Mouse (Mus musculus) heart, embryonic 15.5 days (tissue): ENCODE data around the gene Nrbp1. TPM values are rescaled to one million over a fixed set of nuclear protein-coding genes. Genes with fewer than 3 reads are reported as not detected.
A peak's percentile ranks its signal among the peaks of the same experiment; 100 is the strongest.

ENCODE experiments used
- ATAC-seq: fragments of 200-750 bp; cut with Nextera tagmentation; replicated peaks from 2 replicates; pipeline ENCODE4 v1.8.0; 2017; ENCODE audit warnings: low read depth, moderate TSS enrichment; ENCODE audit not compliant: insufficient number of reproducible peaks, insufficient read depth, low FRiP score
- H3K27ac ChIP-seq: fragments of 300-500 bp; sonication (generic); 2 replicates; pipeline ENCODE4 v1.5.1; 2015; ENCODE audit warnings: mild to moderate bottlenecking, inconsistent platforms
- H3K27me3 ChIP-seq: fragments of 300-500 bp; sonication (generic); 2 replicates; pipeline ENCODE4 v1.6.1; 2015; ENCODE audit warnings: inconsistent platforms
- H3K36me3 ChIP-seq: fragments of 300-500 bp; sonication (generic); 2 replicates; pipeline ENCODE4 v1.6.1; 2015; ENCODE audit warnings: mild to moderate bottlenecking, inconsistent platforms
- H3K4me1 ChIP-seq: fragments of 300-500 bp; sonication (generic); replicated peaks from 2 replicates; pipeline ENCODE4 v1.6.1; 2015; ENCODE audit warnings: inconsistent platforms
- H3K4me2 ChIP-seq: fragments of 300-500 bp; sonication (generic); 2 replicates; pipeline ENCODE4 v1.6.1; 2015; ENCODE audit warnings: inconsistent platforms, mild to moderate bottlenecking, moderate library complexity
- H3K4me3 ChIP-seq: fragments of 300-500 bp; sonication (generic); 2 replicates; pipeline ENCODE4 v1.5.1; 2015; ENCODE audit warnings: mild to moderate bottlenecking, inconsistent platforms
- H3K9ac ChIP-seq: fragments of 300-500 bp; sonication (generic); 2 replicates; pipeline ENCODE4 v1.6.1; 2015; ENCODE audit warnings: mild to moderate bottlenecking, inconsistent platforms
- H3K9me3 ChIP-seq: fragments of 300-500 bp; sonication (generic); replicated peaks from 2 replicates; pipeline ENCODE4 v1.6.1; 2016; ENCODE audit warnings: inconsistent platforms
- WGBS: fragments of 180-500 bp; shearing (Covaris S2); methylation state at CpG from one replicate; pipeline ENCODE4 v1.1.7; 2015; ENCODE audit warnings: mixed read lengths; 5-methylcytosine and 5-hydroxymethylcytosine counted together
- polyA plus RNA-seq: library from polyadenylated mRNA; unstranded; fragments of >200 nt; fragmentation: Nextera tagmentation; extraction: Ambion mirVana; gene quantifications from 2 replicates; pipeline ENCODE4 v1.2.1, GENCODE M21; 2015

Gene Nrbp1
- polyA plus RNA-seq, 1 experiment from 2014 or later, result 109 TPM

DNA sequence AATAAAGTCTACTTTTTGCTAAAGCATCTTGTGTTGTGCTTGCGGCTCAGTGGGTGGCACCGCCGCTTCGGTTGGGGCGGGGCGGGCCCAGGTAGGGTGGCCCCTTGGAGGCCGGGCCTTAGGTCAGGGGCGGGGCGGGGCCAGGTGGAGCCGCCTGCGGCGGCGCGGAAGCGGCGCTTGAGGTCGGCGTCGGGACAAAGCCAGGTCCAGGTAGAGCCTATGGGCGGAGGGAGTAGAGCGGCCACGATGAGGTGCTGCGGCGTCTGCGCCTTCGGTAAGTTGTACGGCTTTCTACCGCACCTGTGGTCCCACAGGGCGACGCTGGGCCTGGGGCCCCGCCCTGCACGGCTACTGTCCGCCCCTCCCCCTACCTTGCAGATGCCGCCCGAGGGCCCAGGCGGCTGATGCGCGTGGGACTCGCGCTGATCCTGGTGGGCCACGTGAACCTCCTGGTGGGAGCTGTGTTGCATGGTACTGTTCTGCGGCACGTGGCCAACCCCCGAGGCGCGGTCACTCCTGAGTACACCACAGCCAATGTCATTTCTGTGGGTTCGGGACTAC is 11.0 kb downstream of the Nrbp1 start, which contains the start of gene Krtcap3:
Gene Krtcap3 (plus strand): TSS at position 151 of the 561 bp plus-strand sequence.
- peak within 1 kb of the TSS; percentile 65 for H3K4me2 ChIP-seq
- peaks cover 31% of the 10 kb centered on the region for H3K4me1 ChIP-seq
- H3K27ac ChIP-seq, result no peak within 1 kb of the TSS
- peak; percentile 73 for ATAC-seq
- WGBS, result 20% methylated on average over 47 of the region's 47 CpGs
- H3K9ac ChIP-seq, result peak within 1 kb of the TSS; percentile 42; the same call in 1 of the 2 replicates
- no peaks in the 10 kb centered on the region for H3K9me3 ChIP-seq
- H3K4me3 ChIP-seq, result peak within 1 kb of the TSS; percentile 38
- no peaks in the 10 kb centered on the region for H3K27me3 ChIP-seq
- H3K36me3 ChIP-seq, result peaks cover 43% of the 10 kb centered on the region

DNA sequence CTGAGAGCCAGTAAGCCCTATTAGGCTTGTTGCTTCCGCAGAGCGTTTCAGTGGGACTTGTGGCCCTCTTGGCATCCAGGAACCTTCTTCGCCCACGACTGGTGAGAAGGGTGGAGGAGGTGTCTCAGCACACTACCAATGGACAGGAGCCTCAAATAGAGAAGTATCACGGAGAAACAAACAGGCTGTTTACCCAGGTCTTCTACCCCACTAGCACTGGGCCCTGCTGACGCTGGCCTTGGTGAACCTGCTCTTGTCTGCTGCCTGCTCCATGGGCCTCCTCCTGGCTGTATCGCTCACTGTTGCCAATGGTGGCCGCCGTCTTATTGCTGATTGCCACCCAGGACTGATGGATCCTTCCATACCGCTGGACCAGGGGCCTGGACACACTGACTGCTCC is 11.5 kb downstream of the Nrbp1 start:
- H3K4me3 ChIP-seq, result peak overlapping the region; percentile 38
- H3K9ac ChIP-seq, result 0 out of 2 replicates have a peak overlapping the region, but pooled peaks have one; percentile 42
- no peak overlapping the region for H3K27ac ChIP-seq
- H3K4me1 ChIP-seq, result peaks cover 31% of the 10 kb centered on the region
- ATAC-seq, result no peak
- H3K9me3 ChIP-seq, result no peaks in the 10 kb centered on the region
- WGBS, result 57% methylated on average over 10 of the region's 10 CpGs
- no peaks in the 10 kb centered on the region for H3K27me3 ChIP-seq
- H3K36me3 ChIP-seq, result peaks cover 45% of the 10 kb centered on the region
- peak overlapping the region; percentile 65 for H3K4me2 ChIP-seq

DNA sequence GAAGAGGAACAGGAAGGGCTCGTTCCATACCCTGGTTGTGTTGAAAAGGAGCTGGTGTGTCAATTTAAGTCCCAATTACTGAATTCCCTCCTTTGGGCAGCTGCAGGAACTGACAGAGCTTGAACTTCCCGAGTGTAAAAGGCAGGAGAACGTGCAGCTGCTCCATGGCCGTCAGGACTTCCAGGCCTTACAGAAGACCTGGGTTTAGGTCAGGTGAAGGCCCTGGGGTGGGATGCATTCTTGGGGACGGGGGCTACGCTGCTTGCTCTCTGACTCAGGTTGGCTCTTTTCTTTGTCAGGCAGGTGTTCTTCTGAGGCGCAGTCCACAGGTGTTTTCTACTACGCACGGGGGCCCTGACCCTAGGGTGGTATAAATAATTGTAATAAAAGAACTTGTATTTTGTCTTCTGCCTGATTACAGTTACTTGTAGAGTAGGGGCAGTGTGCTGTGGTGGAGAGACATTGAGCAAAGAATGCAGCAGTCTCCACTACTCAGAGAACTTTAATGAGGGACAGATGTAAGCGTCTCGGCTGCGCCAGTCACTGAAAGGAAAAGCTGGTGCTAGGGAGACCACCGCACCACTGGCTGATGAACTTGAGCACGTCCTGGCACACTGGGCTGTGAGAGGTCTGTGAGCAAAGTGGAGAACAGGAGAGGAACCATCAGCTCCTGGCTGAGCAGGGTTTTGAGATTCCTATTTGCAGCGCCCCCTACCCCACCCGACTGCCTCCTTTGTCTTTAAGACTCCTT is 12.3 kb downstream of the Nrbp1 start:
- 83% methylated on average over 16 of the region's 16 CpGs for WGBS
- H3K27me3 ChIP-seq, result no peaks in the 10 kb centered on the region
- no peaks in the 10 kb centered on the region for H3K9me3 ChIP-seq
- no peak overlapping the region for H3K9ac ChIP-seq
- H3K36me3 ChIP-seq, result peaks cover 44% of the 10 kb centered on the region
- H3K27ac ChIP-seq, result no peak overlapping the region
- H3K4me3 ChIP-seq, result no peak overlapping the region
- H3K4me2 ChIP-seq, result no peak overlapping the region
- H3K4me1 ChIP-seq, result peaks cover 31% of the 10 kb centered on the region
- ATAC-seq, result no peak

DNA sequence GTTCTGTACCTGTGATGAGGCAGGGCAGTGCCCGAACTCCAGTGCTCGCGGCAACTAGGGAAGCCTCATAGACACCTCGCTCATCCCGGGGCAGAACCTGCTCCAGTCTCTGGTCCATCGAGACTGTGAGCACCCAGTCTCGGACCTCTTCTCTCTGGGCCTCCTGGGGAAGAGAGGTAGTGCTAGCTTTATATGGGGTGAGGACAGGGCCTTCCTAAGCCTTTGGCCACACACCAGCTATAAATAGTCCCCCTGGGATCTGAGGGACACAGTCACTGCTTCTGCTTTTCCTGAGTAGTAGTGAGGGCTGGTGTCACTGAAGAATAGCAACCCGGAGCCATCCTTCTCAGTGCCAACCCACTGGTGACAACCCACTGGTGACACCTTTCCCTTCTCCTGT is 13.1 kb downstream of the Nrbp1 start:
- 68% methylated on average over 8 of the region's 8 CpGs for WGBS
- Histone ChIP-seq H3K4me1 (peaks cover 31% of the 10 kb centered on the region), H3K4me3 (no peak overlapping the region), H3K36me3 (peaks cover 43% of the 10 kb centered on the region), H3K9me3 (no peaks in the 10 kb centered on the region), H3K9ac (no peak overlapping the region), H3K27me3 (no peaks in the 10 kb centered on the region), H3K4me2 (no peak overlapping the region), H3K27ac (peak overlapping the region; percentile 44; the same call in 1 of the 2 replicates)
- no peak; the same call in 1 of the 2 replicates for ATAC-seq

DNA sequence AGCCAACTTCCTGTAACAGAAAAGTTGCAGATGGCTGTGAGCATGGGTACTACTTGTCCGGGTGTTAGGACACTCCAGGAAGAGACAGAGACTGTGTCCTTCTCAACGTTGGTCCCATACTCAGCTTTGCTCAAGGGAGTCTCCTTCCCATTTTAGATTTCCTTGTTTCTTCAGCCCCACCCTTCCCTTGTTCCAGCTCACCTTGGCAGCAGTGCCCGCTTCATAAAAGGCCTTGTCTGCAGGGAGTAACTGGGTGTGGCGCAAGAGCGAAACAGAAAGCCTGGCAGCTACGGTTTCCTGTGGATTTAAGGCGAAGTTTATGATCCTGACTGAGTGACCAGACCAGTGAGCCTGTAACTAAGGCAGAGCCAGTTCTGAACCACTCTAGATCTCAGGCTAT is 13.8 kb downstream of the Nrbp1 start:
- no peak for ATAC-seq

DNA sequence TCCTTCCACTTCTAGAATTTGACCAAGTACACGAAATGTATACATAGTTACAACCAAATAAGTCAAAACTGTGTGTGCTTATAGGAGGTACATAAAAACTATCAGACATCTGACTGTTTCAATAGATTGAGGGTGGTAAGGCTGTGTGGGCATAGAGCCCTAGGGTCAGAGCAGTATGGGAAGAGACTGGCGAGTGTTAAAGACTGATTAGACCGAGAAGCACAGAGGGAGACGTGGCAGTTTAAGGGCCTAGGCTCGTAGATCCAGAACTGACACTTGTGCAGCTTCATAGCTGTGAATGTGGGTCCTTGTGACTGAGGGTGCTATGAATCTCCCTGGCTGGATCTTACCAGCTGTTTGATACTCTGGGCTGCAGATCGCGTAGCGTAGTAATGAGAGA is 14.2 kb downstream of the Nrbp1 start:
- Histone ChIP-seq H3K9ac (no peak overlapping the region), H3K36me3 (peaks cover 42% of the 10 kb centered on the region), H3K4me3 (no peak overlapping the region), H3K27me3 (no peaks in the 10 kb centered on the region), H3K4me1 (peaks cover 29% of the 10 kb centered on the region), H3K4me2 (no peak overlapping the region), H3K9me3 (no peaks in the 10 kb centered on the region), H3K27ac (no peak overlapping the region)
- WGBS, result 72% methylated on average over 8 of the region's 8 CpGs
- ATAC-seq, result no peak

More for the DNA sequence above, 13.8 kb downstream of the Nrbp1 start:
- no peaks in the 10 kb centered on the region for H3K27me3 ChIP-seq
- peaks cover 29% of the 10 kb centered on the region for H3K4me1 ChIP-seq
- peaks cover 42% of the 10 kb centered on the region for H3K36me3 ChIP-seq
- no peak overlapping the region for H3K4me2 ChIP-seq
- H3K9me3 ChIP-seq, result no peaks in the 10 kb centered on the region
- peak overlapping the region; percentile 44; the same call in 1 of the 2 replicates for H3K27ac ChIP-seq
- no peak overlapping the region for H3K4me3 ChIP-seq
- H3K9ac ChIP-seq, result no peak overlapping the region
- 73% methylated on average over 7 of the region's 7 CpGs for WGBS

DNA sequence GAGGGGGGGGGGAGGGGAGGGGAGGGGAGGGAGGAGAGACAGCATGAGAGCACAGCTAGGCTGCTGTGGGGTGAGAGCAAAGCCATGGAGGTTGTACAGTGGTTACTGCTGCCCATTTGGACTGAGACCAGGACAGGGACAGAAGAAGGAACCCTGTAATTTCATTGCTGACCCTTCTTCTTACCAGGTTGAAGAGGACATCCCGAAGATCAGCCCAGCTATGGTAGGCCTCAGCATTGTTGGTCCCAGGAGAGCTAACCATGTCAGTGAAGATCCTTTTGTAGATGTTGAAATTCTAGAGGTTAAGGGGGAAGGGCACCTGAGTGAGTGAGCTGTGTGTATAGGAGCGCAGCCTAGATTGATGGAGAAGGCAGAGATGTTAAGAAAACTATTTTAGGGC is 14.7 kb downstream of the Nrbp1 start:
- H3K4me2 ChIP-seq, result no peak overlapping the region
- H3K27me3 ChIP-seq, result no peaks in the 10 kb centered on the region
- no peaks in the 10 kb centered on the region for H3K9me3 ChIP-seq
- H3K27ac ChIP-seq, result no peak overlapping the region
- H3K9ac ChIP-seq, result no peak overlapping the region
- 87% methylated on average over 2 of the region's 2 CpGs for WGBS
- no peak overlapping the region for H3K4me3 ChIP-seq
- peaks cover 29% of the 10 kb centered on the region for H3K4me1 ChIP-seq
- H3K36me3 ChIP-seq, result peaks cover 39% of the 10 kb centered on the region
- ATAC-seq, result no peak

DNA sequence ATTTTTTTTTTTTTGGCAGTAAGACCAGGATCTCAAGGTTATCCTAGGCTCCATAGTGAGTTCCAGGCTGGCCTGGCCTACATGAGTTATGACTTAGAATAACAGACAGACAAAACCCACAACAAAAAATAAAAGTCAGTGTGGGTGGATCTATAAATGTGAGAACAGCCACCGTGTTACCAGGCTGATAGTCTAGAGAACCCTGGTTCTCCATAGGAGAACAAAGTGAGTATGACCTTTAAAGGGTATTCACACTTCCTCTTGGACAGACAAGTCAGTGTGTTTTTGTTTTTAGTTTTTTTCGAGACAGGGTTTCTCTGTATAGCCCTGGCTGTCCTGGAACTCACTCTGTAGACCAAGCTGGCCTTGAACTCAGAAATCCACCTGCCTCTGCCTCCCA is 15.3 kb downstream of the Nrbp1 start:
- H3K36me3 ChIP-seq, result peaks cover 35% of the 10 kb centered on the region
- no peak overlapping the region for H3K4me3 ChIP-seq
- no peak overlapping the region for H3K9ac ChIP-seq
- no peak overlapping the region for H3K4me2 ChIP-seq
- H3K27ac ChIP-seq, result no peak overlapping the region
- peaks cover 26% of the 10 kb centered on the region for H3K4me1 ChIP-seq
- H3K27me3 ChIP-seq, result no peaks in the 10 kb centered on the region
- WGBS, result 76% methylated on average over 2 of the region's 2 CpGs
- no peaks in the 10 kb centered on the region for H3K9me3 ChIP-seq
- ATAC-seq, result no peak

DNA sequence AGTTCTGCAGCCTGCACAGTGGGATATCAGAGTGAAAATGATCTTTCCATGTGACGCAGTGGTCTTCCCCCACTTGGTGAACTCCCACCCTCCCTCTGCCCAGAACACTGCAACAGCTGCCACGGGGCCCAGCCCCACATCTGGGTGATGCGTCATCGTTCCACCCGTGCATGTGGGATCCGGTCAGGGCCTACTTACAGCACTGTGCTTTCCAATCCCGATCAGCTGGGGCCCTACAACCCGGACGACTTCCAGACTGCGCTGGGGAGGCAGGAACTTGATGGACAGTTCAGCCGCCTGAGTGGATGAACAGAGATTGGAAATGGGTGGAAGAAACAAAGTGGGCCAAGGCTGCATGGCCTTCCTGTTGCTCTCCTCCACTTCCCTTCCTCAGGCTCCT is 17.0 kb downstream of the Nrbp1 start:
- H3K27me3 ChIP-seq, result no peaks in the 10 kb centered on the region
- no peak overlapping the region for H3K4me3 ChIP-seq
- H3K4me2 ChIP-seq, result no peak overlapping the region
- no peak overlapping the region for H3K27ac ChIP-seq
- peaks cover 43% of the 10 kb centered on the region for H3K36me3 ChIP-seq
- H3K9ac ChIP-seq, result no peak overlapping the region
- no peaks in the 10 kb centered on the region for H3K9me3 ChIP-seq
- ATAC-seq, result no peak
- 82% methylated on average over 11 of the region's 11 CpGs for WGBS
- peaks cover 15% of the 10 kb centered on the region for H3K4me1 ChIP-seq

DNA sequence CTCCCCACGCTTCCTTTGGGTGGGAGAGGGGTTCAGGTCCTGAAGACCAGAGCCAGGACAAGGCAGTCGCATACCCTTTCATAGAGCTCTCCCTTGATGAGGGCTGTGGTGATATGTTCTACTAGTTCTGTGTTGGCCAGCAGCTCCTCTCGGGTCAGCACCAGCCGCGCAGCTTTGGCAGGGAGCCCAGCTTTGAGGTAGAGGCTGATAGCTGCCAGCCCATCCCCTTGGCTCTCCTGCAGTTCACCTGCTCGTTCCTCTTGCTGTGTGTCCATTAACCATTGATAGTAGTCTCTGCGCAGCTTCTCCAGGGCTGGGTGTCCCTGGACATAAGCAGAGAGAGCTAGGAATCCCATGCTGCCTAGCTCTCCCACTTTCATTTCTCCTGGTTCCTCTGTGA is 25.4 kb downstream of the Nrbp1 start:
- ATAC-seq, result no peak
- no peak overlapping the region for H3K4me3 ChIP-seq
- H3K27me3 ChIP-seq, result no peaks in the 10 kb centered on the region
- H3K27ac ChIP-seq, result no peak overlapping the region
- H3K9me3 ChIP-seq, result no peaks in the 10 kb centered on the region
- no peak overlapping the region for H3K9ac ChIP-seq
- WGBS, result 63% methylated on average over 7 of the region's 7 CpGs
- H3K36me3 ChIP-seq, result peaks cover 68% of the 10 kb centered on the region
- H3K4me2 ChIP-seq, result no peak overlapping the region
- H3K4me1 ChIP-seq, result no peaks in the 10 kb centered on the region

DNA sequence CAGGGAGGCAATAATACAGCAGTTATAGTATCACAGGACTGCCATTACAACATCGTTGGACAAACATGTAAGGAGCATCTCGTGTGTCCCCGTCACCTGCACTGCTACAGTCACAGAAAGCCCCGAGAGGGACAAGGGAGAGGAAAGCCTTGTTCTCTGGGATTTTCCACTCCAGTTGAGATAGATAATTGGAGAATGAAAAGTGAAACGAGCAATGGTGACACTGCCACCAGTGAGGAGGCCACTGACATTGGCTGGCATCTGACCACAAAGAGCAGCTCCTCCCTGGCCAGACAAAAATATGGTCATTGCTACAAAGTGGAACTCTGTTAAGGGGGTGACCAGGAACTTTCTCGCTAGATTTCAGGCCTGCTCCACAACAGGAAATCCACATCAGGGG is 27.0 kb downstream of the Nrbp1 start:
- WGBS, result 79% methylated on average over 6 of the region's 6 CpGs
- Histone ChIP-seq H3K4me3 (no peak overlapping the region), H3K9ac (no peak overlapping the region), H3K27ac (no peak overlapping the region), H3K4me1 (no peaks in the 10 kb centered on the region), H3K27me3 (no peaks in the 10 kb centered on the region), H3K36me3 (peaks cover 61% of the 10 kb centered on the region), H3K4me2 (no peak overlapping the region), H3K9me3 (no peaks in the 10 kb centered on the region)
- no peak for ATAC-seq

DNA sequence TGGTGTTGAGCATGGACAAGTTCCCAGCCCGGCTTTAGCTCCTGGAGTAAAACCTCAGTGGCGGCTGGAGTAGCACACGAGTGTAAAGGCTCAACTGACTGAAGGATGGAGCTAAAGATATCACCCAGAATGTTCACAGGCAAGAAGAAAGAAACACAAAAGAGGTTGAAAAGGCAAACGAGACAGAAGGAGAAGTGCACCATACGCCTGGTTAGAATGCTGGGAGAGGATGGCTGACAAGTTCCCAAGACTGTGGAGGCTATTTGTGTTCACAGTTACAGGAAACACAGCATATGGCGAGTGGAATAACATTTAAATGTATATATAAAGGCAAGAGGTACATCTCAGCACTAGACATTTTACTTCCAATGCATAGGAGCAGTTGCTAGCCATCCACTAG is 32.4 kb downstream of the Nrbp1 start:
- Histone ChIP-seq H3K4me1 (no peaks in the 10 kb centered on the region), H3K9me3 (no peaks in the 10 kb centered on the region), H3K9ac (no peak overlapping the region), H3K27me3 (no peaks in the 10 kb centered on the region), H3K4me3 (no peak overlapping the region), H3K4me2 (no peak overlapping the region), H3K36me3 (peaks cover 50% of the 10 kb centered on the region), H3K27ac (no peak overlapping the region)
- no peak for ATAC-seq
- WGBS, result 79% methylated on average over 6 of the region's 6 CpGs
